Mouse (Mus musculus) cerebellum, adult 18-20 months (tissue): ENCODE data around the gene Scgb2b11.
"Not testable (repeated sequence)": the region's sequence is repeated elsewhere in the genome, so short reads cannot be mapped to it uniquely, and the experiment has no call there.

Experiments used
- DNase-seq, 2 experiments: peaks; one replicate each; pipeline ENCODE4 v3.0.0; 2021

Scgb2b11 gene

GRCm38 (mm10) chr7:32211045-32211444 lies at the start of gene Scgb2b11:
Scgb2b11 (minus strand) TSS chr7:32211145.
- DNase-seq: not testable (repeated sequence)

GRCm38 (mm10) chr7:32222540-32222939 lies 11.6 kb upstream of the Scgb2b11 start, which contains the start of gene Scgb1b11:
Scgb1b11 (plus strand) TSS chr7:32222840.
- not testable (repeated sequence) for DNase-seq
